Comparison of ENCODE assay signal across 10 mouse cellular contexts in the genomic region with DNA sequence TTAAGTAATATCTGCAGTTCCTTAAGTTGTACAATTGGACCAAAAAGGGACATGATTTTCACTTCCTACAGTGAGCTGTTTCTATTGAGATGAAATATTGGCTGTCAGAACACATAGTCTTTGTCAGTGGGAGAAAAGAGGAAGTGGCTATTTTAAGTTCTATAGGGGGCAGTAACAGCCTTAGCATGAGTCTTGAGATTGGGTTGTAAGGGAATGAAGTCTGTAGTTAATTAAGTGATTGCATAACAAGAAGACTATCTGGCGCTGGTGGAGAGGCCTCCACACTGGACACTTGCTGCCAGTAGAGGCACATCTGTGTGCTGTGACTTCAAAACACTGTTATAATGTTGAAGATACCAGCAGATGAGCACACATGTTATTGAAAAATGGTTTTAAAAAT.
DNase-seq lines count a peak whose midpoint lies in the region; ATAC-seq lines count a peak whose summit lies in the region.
"Had no signal": no experiment of that assay in that cellular context is flagged by ENCODE, and none has a peak within 500 bp of the region (broad histone marks: within the 10 kb centered on the region; RNA-seq: fewer than 3 reads in every experiment).

No protein-coding gene starts in this region.

- H3K4me2 ChIP-seq in midbrain, embryonic 14.5 days (ENCODE audit: low read length) = no peak overlapping the region
- H3K4me2 ChIP-seq in intestine, embryonic 16.5 days (ENCODE audit: low read depth, low read length) = no peak overlapping the region
- no peak overlapping the region for H3K4me2 ChIP-seq in forebrain, embryonic 16.5 days (ENCODE audit: low read length)
- H3K4me2 ChIP-seq: midbrain, embryonic 13.5 days had no signal

- H3K27me3 ChIP-seq in midbrain, embryonic 14.5 days (ENCODE audit: control insufficient read depth, insufficient read depth, low read length) = no peaks in the 10 kb centered on the region
- H3K27me3 ChIP-seq in midbrain, embryonic 10.5 days (ENCODE audit: low read depth, poor library complexity, severe bottlenecking) = no peaks in the 10 kb centered on the region
- no peaks in the 10 kb centered on the region for H3K27me3 ChIP-seq in intestine, embryonic 16.5 days (replicated peaks; ENCODE audit: control insufficient read depth, insufficient read depth, low read length)
- H3K27me3 ChIP-seq in forebrain, embryonic 16.5 days (replicated peaks; ENCODE audit: control insufficient read depth, insufficient read depth, low read length) = no peaks in the 10 kb centered on the region
- H3K27me3 ChIP-seq: midbrain, embryonic 13.5 days had no signal

- DNase-seq in embryo, embryonic 10 days (ENCODE audit: low spot score) = peak; percentile 26
- no peak for DNase-seq in embryo, embryonic 9.5 days (ENCODE audit: extremely low spot score)
- DNase-seq in midbrain, embryonic 14.5 days = peak; percentile 14
- no peak for DNase-seq in midbrain, embryonic 10.5 days (ENCODE audit: low spot score)
- peak; percentile 64 for DNase-seq in skeletal muscle tissue, adult 2 months (ENCODE audit: low read depth, low spot score)
- DNase-seq in frontal cortex, postnatal 36 days (ENCODE audit: low spot score in 2 of 2) = no peak

- no peak overlapping the region for H3K9ac ChIP-seq in midbrain, embryonic 14.5 days (replicated peaks; ENCODE audit: low read length)
- no peak overlapping the region for H3K9ac ChIP-seq in intestine, embryonic 16.5 days (ENCODE audit: low read depth, low read length)
- no peak overlapping the region for H3K9ac ChIP-seq in forebrain, embryonic 16.5 days (replicated peaks; ENCODE audit: low read depth, low read length)
- H3K9ac ChIP-seq: midbrain, embryonic 13.5 days had no signal

- no peaks in the 10 kb centered on the region for H3K9me3 ChIP-seq in midbrain, embryonic 14.5 days (ENCODE audit: control insufficient read depth, low read length)
- H3K9me3 ChIP-seq in midbrain, embryonic 10.5 days (replicated peaks) = no peaks in the 10 kb centered on the region
- no peaks in the 10 kb centered on the region for H3K9me3 ChIP-seq in intestine, embryonic 16.5 days (ENCODE audit: control insufficient read depth, low read length)
- H3K9me3 ChIP-seq in forebrain, embryonic 16.5 days (ENCODE audit: control insufficient read depth, low read length) = no peaks in the 10 kb centered on the region

- WGBS in midbrain, embryonic 14.5 days = 59% methylated on average over 1 of the region's 1 CpGs
- 68% methylated on average over 1 of the region's 1 CpGs for WGBS in midbrain, embryonic 10.5 days
- 30% methylated on average over 1 of the region's 1 CpGs for WGBS in intestine, embryonic 16.5 days
- WGBS in forebrain, embryonic 16.5 days = 60% methylated on average over 1 of the region's 1 CpGs

- no peak for ATAC-seq in midbrain, embryonic 14.5 days (ENCODE audit: low FRiP score, low TSS enrichment)
- peak; percentile 76 for ATAC-seq in intestine, embryonic 16.5 days
- ATAC-seq in forebrain, embryonic 16.5 days = no peak
- ATAC-seq: activated CD4-positive, CD25-positive, alpha-beta regulatory T cell, adult 4 months; midbrain, embryonic 13.5 days had no signal

- no peaks in the 10 kb centered on the region for H3K36me3 ChIP-seq in midbrain, embryonic 14.5 days (ENCODE audit: control insufficient read depth, insufficient read depth, low read length)
- H3K36me3 ChIP-seq in midbrain, embryonic 10.5 days = no peaks in the 10 kb centered on the region
- no peaks in the 10 kb centered on the region for H3K36me3 ChIP-seq in intestine, embryonic 16.5 days (ENCODE audit: control insufficient read depth, insufficient read depth, low read length)
- no peaks in the 10 kb centered on the region for H3K36me3 ChIP-seq in forebrain, embryonic 16.5 days (ENCODE audit: control insufficient read depth, insufficient read depth)
- H3K36me3 ChIP-seq: midbrain, embryonic 13.5 days had no signal

- H3K4me1 ChIP-seq in midbrain, embryonic 14.5 days (ENCODE audit: control insufficient read depth, insufficient read depth, low read length) = no peaks in the 10 kb centered on the region
- H3K4me1 ChIP-seq in midbrain, embryonic 10.5 days = no peaks in the 10 kb centered on the region
- H3K4me1 ChIP-seq in intestine, embryonic 16.5 days (ENCODE audit: control insufficient read depth, insufficient read depth, low read length) = no peaks in the 10 kb centered on the region
- H3K4me1 ChIP-seq in forebrain, embryonic 16.5 days (replicated peaks; ENCODE audit: control insufficient read depth, insufficient read depth, low read length) = peaks cover 3% of the 10 kb centered on the region
- H3K4me1 ChIP-seq: midbrain, embryonic 13.5 days had no signal

- no peak overlapping the region for H3K4me3 ChIP-seq in midbrain, embryonic 14.5 days (replicated peaks; ENCODE audit: low read depth, low read length)
- no peak overlapping the region for H3K4me3 ChIP-seq in midbrain, embryonic 10.5 days
- no peak overlapping the region for H3K4me3 ChIP-seq in intestine, embryonic 16.5 days (ENCODE audit: low read length)
- no peak overlapping the region for H3K4me3 ChIP-seq in forebrain, embryonic 16.5 days (replicated peaks; ENCODE audit: low read length)
- H3K4me3 ChIP-seq: midbrain, embryonic 13.5 days had no signal

- H3K27ac ChIP-seq in midbrain, embryonic 14.5 days (replicated peaks; ENCODE audit: low read depth, low read length) = no peak overlapping the region
- no peak overlapping the region for H3K27ac ChIP-seq in midbrain, embryonic 10.5 days (replicated peaks)
- no peak overlapping the region for H3K27ac ChIP-seq in intestine, embryonic 16.5 days (ENCODE audit: low read length)
- no peak overlapping the region for H3K27ac ChIP-seq in forebrain, embryonic 16.5 days (ENCODE audit: low read length)
- H3K27ac ChIP-seq: midbrain, embryonic 13.5 days had no signal

Comparison
In these comparisons a context has a peak if more than half of its experiments do, and no peak if none do; other contexts are left out.
1. DNase-seq: peak in embryo, embryonic 10 days (single experiment), midbrain, embryonic 14.5 days (single experiment) and skeletal muscle tissue, adult 2 months (single experiment); none in embryo, embryonic 9.5 days (single experiment), midbrain, embryonic 10.5 days (single experiment) and frontal cortex, postnatal 36 days (0 of 2).